Mouse (Mus musculus): Measurements from ENCODE around the gene Vhl.
A peak's percentile ranks its signal among the peaks of the same experiment; 100 is the strongest.

The Vhl gene

DNA sequence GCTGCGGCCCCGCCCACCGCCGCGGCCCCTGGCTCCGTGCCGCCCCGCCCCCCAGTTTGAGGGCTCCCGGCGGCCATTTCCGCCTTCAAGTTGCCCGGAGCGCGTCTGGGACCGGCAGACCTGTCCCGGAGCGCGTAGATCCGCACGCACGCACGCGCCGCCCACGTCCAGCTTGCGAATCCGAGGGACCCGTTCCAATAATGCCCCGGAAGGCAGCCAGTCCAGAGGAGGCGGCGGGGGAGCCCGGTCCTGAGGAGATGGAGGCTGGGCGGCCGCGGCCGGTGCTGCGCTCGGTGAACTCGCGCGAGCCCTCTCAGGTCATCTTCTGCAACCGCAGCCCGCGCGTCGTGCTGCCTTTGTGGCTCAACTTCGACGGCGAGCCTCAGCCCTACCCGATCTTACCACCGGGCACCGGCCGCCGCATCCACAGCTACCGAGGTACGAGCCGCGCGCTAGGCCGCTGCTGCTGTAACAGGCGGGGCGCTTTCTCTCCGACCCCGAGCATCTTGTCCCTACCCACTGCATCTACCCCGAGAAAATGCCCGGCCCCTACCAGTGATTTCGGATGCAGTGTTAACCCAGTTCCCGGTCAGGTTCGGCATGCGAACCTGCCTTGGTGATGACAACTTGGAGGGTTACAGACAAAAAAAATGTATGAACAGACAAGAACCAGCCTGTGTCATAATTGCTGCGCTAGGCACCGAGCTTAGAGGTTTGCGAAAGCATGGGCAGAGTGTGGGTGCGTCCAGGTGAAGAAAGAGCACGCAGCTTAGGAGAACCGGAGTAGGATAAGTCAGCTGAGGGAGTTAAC, at the start of gene Vhl:
TSS of gene Vhl (plus strand) at position 19 of the 811 bp plus-strand sequence.
- peak; percentile 92 for DNase-seq

DNA sequence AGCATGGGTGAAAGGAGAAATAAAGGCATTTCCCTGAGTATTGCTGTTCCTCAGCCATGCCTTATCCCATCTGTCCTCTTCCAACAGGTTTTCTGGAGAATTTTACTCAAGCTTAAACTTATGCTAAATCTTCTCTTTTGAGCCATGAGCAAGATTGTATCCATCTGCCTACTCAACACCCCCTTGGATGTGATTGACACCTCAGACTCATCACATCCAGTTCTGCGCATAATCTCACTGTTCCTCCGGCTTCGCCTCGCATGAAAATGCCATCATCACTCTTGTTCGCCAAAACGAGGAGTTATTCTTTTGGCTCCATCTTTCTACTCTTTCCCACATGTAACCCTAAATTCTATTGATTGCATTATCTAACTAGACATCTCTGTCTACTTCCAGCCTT, 47.7 kb upstream of the Vhl start:
- DNase-seq, result no peak

DNA sequence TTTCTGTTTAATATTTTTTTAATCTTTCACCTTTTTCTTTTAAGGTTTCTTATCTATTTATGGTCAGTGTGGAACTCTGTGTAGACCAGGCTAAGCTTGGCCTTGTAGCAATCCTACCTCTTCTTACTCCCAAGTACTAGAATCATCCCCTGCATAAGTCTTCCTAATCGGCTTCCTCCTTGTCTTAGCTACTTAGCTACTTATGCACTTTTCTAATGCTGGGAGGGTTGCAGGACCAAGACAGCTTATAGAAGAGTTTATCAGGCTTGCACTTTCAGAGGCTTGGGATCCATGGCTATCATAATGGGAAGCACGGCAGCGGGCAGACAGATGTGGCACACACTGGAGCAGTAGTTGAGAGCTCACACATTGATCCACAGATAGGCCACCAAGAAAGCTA, 44.5 kb upstream of the Vhl start:
- DNase-seq, result no peak

DNA sequence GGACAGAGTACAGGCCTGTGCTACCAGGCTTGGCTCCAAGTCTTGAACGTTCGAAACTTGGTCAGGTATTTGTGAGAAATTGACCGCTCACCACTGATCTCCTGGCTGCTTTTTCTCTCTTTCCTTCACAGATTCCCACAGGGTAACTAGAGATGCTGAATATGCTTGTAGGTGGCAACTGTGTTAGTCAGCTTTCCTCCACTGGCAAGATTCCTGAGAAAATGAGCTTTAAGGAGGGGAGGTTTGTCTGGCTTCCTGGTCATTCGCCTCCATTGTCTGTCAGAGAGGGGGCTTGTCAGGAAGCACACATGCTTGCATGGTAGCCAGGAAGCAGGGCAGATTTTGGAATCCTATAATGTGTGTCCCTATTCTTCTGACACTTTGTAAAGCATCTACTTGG, 40.7 kb upstream of the Vhl start:
- DNase-seq, result no peak

DNA sequence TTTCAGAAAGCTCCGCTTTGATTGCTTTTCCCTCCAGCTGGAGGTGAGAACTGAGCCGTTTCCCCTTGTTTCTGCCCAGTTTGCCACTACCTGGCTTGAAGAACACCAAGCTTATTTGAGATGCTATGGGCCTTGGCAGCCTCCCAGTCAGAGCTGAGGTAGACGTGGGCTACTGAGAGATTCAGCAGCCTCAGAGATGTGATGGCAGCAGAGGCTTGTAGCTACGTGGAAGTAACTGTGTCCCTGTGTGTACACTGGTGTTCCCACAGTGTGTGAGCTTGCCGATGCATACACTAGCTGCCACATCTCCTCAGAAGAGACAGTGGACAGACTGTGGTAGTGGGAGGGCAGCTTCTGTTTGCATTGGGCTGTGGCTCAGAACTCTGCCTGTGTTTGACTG, 38.7 kb upstream of the Vhl start:
- DNase-seq, result no peak

DNA sequence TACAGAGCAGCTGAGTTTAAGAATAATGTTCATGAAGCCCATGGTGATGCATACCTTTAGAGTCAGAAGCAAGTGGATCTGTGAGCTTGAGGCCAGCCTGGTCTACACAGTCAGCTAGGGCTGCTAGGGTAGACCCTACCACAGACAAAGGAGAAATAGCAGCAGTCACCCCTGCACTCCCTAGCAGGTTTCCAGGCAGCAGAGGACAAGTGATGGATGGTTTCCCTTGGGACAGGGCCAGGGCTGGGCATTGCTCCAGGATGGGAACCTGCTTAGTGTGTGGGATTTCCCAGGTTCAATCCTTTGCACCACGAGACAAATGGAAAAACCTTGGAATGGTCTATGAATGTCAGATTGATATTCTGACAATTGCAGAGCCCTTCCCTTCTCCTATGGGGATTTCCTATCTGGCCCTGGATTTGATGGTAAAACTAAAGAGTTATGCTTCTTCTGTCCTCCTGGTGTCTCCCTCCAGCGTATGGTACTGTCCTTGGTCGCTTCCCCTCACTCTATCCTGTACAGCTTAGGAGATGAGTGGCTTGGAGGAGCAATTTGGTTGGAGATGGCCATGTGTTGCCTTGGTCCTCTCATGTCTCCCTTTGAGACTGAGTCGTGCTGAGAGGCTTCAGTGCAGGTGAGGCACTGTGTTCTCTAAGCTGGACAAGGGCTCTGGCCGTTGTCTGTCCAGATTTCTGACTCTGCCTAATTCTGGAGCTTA, 37.1 kb upstream of the Vhl start:
- peak; percentile 57 for DNase-seq

DNA sequence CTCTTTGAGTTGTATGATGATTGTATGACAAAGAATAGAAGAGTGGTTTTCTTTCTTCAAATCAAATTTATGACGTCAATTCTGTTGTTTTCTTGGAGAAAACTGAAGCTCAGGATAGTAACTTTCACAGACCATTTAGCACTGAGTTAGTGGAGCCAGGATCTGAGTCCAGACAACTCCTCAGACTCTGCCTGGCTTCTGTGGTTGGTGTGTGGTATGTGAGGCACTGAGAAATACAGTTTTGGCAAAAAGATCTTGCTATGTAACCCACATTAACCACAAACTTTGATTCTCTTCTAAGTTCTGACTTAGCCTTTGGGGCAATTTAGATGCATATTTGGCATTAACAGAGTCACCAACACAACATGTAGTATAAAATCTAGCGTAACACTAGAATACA, 31.1 kb upstream of the Vhl start:
- no peak for DNase-seq

DNA sequence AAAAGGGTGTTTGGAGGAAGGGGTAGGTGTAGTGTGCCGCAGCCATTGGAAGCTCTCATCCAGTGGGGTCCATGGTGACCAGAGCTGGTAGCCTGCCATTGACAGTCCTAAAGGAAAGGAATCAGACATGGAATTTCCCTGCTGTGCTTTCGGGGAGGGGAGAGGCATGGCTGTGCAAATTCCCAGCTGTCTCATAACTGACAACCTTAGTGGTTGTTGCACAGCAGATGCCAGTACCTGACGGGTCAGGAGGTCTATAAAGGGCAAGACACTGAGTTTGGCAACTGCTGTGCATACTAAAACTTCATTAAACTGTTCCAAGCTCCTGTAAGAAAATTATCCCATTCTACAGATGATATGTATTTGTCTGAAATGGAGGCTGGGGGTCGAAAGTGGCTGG, 25.8 kb upstream of the Vhl start:
- DNase-seq, result no peak

DNA sequence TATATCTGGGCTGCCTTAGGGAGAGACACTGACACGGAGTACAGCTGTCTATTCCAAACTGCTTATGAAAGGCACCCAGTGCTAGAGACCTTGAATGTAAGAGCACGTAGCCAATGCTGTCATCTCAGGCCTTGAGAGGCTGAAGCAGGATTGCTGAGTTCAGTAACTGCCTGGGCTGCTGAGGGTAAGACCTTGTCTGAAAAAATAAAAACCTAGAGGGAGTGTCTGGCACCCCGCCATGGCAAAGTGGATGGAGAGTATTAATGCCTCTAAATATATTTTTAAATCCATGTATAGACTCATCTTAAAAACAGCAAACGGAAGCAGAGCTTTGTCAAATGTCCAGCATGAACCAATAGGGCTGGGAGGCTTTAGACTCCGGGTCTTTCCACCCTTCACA, 23.9 kb upstream of the Vhl start:
- DNase-seq, result no peak

DNA sequence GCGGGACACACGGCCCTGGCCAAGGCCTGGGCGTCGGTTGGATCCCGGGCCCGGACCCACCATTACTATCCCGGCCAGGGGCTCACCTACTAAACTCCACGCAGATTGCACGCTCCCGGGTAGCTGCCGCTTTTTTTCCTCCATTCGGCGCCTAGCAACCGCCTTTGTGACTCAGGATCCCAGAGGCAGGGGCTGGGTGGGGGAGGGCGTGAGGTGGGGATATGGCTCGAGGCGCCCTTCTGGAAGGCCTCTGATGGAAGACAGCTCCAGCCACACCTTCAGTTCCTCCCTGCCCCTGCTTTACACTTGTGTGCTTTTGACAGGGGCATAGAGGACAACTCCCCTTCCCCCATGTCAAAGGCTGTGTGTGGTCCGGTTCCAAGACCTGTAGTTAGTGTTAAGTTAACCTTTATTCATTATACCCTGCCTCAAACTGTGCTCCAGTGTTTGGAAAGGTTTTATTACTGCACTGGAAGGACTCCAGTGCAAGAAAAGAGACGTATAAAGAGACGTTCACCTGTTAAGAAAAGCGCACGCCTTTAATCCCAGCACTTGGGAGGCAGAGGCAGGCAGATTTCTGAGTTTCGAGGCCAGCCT, 23.1 kb upstream of the Vhl start, which contains the start of gene Fancd2os:
TSS of gene Fancd2os (minus strand) at position 173 of the 597 bp plus-strand sequence.
- no peak for DNase-seq

DNA sequence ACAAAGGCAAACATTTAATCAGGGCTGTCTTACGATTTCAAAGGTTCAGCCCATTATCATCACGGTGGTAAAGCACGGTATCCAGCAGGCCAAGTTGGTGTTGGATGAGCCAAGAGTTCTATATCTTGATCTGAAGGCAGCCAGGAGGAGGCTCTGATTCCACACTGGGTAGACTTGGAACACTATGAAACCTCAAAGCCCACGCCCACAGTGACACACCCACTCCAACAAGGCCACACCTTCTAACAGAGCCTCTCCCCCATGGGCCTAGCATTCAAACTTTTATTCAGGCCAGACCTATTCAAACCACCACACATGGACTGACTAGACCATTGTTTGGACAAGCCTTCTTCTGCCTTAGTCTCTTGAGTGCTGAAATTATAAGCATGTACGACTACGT, 20.9 kb upstream of the Vhl start:
- no peak for DNase-seq

DNA sequence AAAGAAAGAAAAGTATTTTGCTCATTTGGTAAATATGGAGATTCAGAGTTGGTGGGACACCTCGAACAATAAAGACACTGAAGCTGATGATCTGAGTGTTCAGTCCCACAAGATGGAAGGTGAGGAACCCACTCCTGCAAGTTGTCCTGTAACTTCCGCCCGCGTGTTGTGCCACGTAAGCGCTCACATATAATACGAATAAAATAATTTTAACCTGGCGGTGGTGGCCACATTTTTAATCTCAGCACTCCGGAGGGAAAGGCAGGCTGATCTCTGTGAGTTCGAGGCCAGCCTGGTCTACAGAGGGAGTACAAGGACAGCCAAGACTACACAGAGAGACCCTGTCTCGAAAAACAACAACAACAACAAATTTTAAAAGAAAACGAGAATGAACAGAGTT, 19.8 kb upstream of the Vhl start:
- no peak for DNase-seq

DNA sequence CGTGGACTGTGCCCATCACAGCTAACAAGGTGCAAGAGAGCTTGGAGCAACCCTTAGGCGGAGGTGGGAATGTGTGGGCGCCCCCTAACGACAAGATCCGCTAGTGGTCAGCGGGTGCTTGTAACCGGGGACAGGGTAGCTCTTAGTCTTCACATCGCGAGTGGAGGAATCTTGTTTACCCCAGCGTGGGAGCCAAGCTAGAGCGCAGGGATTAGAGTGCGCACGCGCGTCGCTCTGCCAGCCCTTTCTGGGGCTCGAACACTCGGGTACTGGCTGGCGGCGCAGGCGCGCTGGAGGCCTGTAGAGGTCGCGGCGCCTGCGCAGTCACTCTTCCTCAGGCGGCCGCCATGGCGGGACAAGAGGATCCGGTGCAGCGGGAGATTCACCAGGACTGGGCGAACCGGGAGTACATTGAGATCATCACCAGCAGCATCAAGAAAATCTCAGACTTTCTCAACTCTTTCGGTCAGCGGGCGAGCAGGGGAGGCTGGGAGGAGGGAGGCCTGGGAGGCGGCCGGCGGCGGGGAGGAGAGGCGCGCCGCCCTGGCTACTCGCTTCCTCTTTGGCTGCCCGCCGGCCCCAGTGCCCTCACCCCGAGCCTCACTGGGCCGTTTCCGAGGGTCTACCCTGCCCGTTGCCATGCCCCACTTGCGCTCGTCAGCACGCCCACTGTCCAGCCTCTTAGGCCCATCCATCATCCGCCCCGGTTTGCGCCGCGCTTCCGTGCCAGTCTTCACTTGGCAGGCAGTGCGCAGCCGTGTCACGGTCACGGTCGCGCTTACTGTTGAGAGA, 19.1 kb upstream of the Vhl start, which contains the start of gene Brk1:
TSS of gene Brk1 (plus strand) at position 341 of the 792 bp plus-strand sequence.
- peak; percentile 88 for DNase-seq

DNA sequence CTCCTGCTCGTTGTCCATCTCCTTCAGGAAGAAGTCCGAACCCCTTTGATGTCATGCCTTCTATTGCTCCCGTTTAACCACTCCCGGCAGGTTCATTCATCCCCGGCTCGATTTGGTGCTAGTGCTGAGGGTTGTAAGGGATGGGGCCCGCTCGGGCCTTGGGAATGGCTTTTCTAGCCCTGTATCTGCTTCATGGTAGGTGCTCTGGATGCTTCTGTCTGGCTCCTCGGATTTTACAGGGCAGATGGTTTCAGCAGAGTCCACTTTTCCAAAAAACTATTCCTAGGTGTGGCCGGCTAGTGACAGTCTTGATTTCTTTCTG, 18.6 kb upstream of the Vhl start:
- DNase-seq, result no peak

DNA sequence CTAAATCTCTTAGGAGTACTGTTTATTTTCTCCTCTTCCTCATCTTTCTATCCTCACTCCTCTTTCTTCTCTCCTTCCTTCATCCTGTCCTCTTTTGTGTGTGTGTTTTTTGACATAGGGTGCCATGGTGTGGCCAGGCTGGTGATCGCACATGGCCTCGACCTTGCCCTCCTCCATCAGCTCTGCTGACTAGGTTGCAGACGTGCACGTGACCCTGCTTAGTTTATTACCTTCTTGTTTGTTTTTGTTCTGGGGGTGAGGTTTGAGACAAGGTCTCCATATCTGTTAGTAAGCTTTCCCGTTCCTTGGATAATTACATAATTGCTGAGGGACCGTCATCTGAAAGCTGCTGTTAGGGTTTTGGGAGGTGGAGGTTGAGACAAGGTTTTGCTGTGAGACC, 14.9 kb upstream of the Vhl start:
- no peak for DNase-seq

DNA sequence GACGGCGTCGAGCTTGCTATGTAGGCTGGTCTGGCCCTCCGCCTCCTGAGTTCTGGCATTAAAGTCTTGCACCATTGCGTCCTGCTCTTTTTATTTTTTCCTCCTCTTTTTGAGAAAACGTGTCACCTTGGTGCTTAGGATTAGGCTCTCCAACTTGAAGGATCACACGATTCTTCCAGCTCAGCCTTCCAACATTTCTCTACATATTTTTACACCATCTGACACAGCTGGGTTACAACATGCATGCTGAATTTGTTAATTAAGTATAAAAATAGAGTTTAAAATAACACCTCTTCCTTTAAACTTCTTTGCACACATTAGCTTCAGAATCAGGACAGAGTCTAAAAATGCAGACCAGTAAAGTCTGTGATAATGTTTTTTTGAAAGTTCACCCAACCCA, 14.5 kb upstream of the Vhl start:
- no peak for DNase-seq

DNA sequence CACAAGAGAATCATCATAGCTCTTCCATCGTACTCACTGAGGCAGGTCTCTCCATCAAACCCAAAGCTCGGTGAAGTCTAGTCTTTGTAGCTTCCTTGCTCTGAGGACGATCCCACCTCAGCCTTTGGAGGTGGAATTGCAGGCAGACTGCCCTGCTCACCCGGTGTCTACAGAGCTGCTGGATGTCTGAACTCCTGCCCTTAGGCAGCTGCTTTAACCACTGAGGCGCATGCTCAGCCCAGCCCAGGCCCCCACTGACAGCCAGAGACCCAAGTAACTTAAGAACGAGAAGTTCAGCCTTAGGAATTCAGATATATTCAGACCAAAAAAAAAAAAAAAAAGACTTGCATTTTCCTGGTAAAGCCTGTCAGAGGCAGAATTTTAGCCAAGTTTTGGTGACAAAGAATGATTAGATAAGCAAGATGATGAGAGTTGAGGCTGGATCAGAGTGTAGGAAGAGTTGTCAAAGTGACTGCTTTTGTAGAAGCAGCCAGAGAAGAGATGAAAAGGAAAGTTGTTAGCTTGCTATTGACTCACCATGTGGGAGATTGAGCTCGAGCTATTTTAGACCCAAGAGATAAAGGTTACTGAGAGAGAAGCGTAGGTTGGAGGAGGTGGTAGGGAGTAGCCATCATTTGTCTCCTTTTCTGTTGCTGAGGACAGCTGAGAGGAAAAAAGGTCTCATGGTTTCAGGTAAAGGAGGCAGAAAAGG, 11.3 kb upstream of the Vhl start:
- peak; percentile 21 for DNase-seq

DNA sequence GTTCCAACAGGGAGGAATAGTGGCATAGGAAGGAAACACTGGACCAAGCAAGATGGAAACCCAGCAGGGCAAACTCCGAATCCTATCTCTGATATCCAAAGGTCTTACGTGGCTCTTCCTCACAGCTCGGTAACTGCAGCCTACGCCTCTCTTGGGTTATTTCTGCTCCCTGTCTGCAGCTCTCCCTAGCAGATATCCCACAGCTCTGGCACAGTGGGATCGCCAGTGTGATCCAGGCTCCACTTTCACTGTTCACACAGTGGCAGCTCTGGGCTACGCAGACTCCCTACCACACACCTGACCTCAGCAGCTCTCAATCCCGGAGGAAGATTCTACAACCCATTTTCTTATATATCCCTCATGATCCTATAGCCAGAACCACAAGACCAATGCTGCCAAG, 9.6 kb upstream of the Vhl start:
- DNase-seq, result no peak

DNA sequence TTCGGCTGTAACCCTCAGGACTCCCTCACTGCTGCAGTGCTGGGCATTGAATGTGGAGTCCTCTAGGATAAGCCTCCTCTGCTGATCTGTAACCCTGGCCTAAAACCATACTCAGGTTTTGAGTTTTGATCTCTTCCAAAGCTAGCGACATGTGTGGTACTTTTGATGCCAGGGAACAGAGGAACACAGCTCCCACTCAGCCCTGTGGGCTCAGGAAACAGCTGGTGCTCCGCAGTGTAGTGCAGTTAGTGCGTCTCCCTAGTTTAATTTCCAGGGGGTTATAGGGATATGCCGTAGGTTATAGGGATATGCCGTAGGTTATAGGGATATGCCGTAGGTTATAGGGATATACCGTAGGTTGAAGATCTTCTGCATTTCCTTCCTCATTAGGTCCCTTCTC, 8.8 kb upstream of the Vhl start:
- DNase-seq, result no peak

DNA sequence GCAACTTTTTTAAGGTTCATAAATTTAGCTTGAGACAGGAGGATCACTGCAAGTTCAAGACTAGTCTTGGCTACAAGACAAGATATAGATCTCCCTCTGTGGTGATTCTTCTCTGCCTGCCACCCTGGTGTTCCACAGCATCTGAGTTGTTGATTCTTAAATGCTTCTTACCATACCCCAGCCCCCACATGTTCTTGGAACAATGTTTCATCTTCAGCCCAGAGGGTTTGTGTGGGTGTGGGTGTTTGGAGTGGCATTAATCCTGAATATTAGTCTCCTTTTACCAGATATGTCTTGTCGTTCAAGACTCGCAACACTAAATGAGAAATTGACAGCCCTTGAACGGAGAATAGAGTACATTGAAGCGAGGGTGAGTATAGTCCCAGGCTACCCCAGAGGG, 8.3 kb upstream of the Vhl start:
- no peak for DNase-seq

DNA sequence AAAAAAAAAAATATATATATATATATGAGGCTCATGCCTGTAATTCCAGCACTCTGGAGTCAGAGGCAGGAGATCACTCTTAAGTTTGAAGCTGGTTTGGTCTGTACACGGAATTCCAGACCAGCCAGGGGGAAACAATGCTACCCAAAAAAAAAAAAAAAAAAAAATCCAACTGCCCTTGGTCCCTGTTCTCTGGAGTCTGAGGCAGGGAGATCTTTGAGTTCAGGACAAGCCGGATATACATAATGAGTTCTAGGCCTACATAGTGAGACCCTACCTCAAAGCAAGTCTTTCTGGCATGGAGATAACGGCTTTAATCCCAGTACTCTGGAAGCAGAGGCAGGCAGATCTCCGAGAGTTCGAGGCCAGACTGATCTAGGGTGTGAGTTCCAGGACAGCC, 373 bp upstream of the Vhl start:
- DNase-seq, result peak; percentile 21

DNA sequence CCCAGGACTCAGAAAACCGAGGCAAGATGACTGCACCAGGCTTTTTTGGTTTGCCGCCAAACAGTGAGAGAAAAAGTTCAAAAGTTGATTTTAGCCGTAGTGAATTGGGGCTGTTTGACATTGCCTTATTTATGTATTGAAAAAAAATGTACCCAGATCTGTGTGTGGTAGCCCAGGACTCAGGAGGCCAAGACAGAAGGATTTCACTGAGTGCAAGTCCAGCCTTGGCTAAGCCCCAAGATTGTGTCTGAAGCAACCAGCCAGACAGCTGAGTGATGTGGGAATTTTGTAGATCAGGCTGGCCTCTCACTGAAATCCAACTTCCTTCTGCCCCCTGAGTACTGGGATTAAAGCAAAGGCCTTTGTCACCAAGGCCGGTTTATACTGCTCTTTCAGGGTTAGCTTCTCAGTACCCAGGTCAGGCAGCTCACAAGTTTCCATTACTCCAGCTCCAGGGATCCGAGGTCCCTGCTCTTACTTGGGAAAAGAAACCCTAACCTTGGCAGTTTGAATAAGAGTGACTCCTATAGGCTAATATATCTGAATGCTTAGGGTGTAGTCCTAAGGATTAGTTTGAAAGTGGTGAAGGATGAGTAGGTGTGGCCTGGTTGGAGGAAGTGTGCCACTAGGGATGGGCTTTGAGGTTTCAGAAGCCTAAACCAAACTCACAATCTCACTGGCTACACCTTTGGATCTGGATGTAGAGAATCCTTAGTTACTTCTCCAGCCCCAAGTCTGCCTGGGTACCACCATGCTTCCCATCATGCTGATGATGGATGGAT, 1.4 kb downstream of the Vhl start:
- peak; percentile 45 for DNase-seq

All from lung, postnatal 10 days (tissue).